Mouse (Mus musculus) left cerebral cortex, adult 18-20 months (tissue): ENCODE data around the gene Cnpy2. TPM values are rescaled to one million over a fixed set of nuclear protein-coding genes. Genes with fewer than 3 reads are reported as not detected.
"Not testable (repeated sequence)": the region's sequence is repeated elsewhere in the genome, so short reads cannot be mapped to it uniquely, and the experiment has no call there.

Experiments
- DNase-seq, 2 experiments: peaks; one replicate each; pipeline ENCODE4 v3.0.0; 2021 to 2022; ENCODE audit warnings: low spot score in 2 of 2, mixed read lengths in 1 of 2
- long read RNA-seq, 2 experiments: library from polyadenylated mRNA; stranded (forward); transcript quantifications; one replicate each; pipeline ENCODE4 v2.0.0; 2021
- total RNA-seq, 2 experiments: library from RNA; stranded (reverse); gene quantifications; 2 replicates each; pipeline ENCODE4 v1.2.3; 2021

Cnpy2 gene
- total RNA-seq: 10 to 100 TPM; 65.8 to 68.7 TPM
- long read RNA-seq, experiment 1, transcript Cnpy2-202 (6 exons, 1,383 nt): major isoform, 32 of 38 reads
- long read RNA-seq, experiment 1, partial matches to known transcripts: 5 of 38 reads
- long read RNA-seq, experiment 1, other reads (novel, unspliced or antisense): 1 of 38 reads
- long read RNA-seq, experiment 2, transcript Cnpy2-202 (6 exons, 1,383 nt): major isoform, 39 of 42 reads
- long read RNA-seq, experiment 2, partial matches to known transcripts: 1 of 42 reads
- long read RNA-seq, experiment 2, other reads (novel, unspliced or antisense): 1 of 42 reads

GRCm38 (mm10) chr10:128322141-128323108 is at the start of gene Cnpy2:
Cnpy2 (plus strand) TSS chr10:128322459.
- DNase-seq: peak; percentile 67 to 79

DNA sequence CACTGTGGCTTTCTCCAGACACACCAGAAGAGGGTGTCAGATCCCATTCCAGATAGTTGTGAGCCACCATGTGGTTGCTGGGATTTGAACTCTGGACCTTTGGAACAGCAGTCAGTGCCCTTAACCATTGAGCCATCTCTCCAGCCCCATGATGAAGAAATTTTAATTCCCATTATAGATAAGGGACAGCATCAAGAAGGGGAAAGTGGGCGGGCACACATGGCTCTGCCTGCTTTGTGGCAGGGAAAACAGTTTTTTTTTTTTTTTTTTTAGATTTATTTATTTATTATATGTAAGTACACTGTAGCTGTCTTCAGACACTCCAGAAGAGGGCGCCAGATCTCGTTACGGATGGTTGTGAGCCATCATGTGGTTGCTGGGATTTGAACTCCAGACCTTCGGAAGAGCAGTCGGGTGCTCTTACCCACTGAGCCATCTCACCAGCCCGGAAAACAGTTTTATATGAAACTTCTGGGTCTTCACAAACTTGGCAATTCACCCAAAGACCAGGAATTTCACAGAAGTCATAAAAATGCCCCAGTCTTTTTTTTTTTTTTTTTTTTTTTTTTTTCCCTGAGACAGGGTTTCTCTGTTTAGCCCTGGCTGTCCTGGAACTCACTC is 49.3 kb upstream of the Cnpy2 start:
- DNase-seq: not testable (repeated sequence)

DNA sequence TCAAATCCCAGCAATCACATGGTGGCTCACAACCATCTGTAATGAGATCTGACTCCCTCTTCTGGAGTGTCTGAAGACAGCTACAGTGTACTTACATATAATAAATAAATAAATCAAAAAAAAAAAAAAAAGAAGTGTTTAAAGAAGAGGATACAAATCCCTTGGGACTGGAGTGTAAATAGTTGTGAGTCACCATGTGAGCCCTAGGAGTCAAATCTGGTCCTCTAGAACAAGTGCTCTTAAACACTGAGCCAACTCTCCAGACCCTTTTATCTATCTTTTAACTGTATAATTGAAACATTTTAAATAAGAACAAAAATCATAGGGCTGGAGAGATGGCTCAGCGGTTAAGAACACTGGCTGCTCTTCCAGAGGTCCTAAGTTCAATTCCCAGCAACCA is 46.9 kb upstream of the Cnpy2 start:
- not testable (repeated sequence) for DNase-seq

DNA sequence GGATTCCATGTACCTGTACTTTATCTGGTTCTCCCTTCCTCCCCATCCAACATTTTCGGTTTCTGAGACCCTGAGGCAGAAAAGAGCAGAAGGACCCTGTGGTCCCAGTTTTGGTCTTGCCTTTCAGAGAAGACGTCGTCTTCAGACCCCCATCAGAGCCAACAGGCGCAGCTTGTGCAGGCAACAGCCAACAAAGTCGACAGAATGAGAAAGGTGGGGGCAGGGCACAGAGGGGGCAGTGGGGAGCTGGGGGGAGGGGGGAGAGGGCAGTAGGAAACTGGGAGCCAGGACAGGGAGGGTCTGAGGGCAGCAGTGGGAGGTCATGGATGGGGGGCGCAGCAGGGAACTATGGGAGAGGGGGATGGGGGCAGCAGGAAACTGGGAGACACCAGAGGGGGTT is 44.1 kb upstream of the Cnpy2 start:
- DNase-seq: no peak

GRCm38 (mm10) chr10:128280943-128281342 is 41.3 kb upstream of the Cnpy2 start:
- no peak for DNase-seq

GRCm38 (mm10) chr10:128281682-128282081 is 40.6 kb upstream of the Cnpy2 start:
- no peak for DNase-seq

DNA sequence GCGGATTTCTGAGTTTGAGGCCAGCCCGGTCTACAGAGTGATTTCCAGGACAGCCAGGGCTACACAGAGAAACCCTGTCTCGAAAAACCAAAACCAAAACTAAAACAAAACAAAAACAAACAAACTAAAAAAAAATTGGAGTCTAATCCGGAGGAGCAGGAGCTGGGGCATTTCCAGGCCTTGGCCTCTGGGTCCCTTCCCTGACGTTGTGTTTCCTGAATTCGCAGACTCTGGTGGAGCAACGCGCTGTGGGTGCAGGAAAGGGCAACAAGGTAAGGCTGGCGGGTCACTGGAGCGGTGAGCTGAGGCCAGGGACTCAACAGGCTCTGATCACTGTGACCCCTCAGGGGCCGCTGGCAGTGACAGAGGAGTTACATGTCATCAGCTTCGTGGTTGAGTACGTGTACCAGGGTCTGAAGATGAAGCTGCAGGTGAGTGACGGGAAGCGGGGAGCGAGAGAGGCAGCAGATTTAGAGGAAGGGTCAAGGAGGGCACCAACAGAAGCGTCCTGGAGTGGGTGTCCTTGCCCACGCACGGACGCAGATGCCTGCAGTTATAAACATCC is 39.3 kb upstream of the Cnpy2 start:
- no peak for DNase-seq

GRCm38 (mm10) chr10:128283604-128284579 is 38.4 kb upstream of the Cnpy2 start:
- peak; percentile 61 to 66 for DNase-seq

DNA sequence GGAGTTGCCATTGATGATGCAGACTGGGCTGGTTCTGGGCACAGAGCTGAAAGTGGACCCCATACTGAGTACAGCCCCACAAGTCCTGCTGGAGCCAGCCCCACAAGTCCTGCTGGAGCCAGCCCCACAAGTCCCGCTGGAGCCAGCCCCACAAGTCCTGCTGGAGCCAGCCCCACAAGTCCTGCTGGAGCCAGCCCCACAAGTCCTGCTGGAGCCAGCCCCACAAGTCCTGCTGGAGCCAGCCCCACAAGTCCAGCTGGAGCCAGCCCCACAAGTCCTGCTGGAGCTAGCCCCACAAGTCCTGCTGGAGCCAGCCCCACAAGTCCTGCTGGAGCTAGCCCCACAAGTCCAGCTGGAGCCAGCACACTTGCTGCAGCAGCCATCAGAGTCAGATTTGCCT is 31.7 kb upstream of the Cnpy2 start:
- not testable (repeated sequence) for DNase-seq

GRCm38 (mm10) chr10:128296370-128297090 is 25.7 kb upstream of the Cnpy2 start:
- DNase-seq: no peak

GRCm38 (mm10) chr10:128297221-128297620 is 25.0 kb upstream of the Cnpy2 start:
- DNase-seq: no peak

DNA sequence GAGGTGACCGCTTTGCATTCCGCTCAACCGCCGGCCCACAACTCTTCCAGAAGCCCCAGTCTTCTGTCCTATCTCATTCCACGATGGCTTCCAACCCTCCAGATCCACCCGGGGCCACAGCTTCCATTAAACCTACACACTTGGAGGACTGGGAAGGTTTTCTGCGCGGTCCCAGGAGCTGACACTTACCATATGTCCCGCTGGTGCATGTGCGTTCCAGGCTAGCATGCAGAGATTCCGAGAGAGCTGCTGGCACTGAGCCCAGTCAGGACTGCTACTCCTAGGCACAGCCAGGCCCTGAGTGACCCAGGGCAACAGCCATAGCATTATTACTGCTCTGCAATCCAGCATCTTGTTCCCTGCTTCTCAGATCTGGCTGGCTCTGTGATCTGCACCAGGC is 24.6 kb upstream of the Cnpy2 start:
- DNase-seq: no peak

DNA sequence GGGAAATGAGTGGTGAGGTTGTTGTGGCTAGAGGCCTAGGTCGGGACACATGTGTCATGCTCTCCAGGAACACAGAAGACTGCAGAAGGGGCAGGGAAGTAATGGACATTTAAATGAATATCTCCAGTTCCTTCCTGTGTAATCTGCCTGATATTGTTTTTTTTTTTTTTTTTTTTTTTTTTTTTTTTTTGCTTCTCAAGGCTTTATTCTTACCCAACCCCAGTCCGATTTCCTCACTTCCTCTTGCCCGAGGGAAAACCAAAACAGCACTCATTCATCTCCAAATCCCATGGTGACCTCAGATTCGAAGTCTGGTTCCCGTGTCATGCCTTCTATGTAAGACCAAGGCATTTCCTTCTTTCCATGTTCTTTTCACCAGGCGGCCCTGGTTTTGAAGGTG is 24.0 kb upstream of the Cnpy2 start:
- no peak for DNase-seq

DNA sequence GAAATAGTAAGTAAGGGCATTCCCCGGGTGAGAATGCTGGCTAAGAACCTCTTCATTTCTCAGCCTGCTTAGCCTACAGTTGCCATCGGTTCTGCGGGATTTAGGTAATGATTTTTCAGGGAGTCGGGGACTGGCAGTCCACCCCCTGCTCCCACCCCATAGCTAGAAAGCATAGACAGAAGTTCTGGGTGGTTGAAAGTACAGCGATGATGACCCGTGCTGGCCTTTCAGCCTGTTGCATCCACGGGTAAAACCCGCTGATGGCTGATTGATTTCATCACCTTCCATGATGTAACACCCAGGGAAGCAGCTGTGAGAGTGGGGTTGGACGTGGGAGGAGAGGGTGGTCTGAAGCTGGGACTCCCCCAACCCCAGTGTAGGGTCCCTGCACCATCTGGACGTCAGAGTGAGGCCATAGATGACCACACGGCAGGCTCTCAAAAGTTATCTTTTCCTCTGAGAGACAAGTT is 23.5 kb upstream of the Cnpy2 start, which contains the start of gene Il23a:
Il23a (minus strand) TSS at position 51 of the 470 bp plus-strand sequence.
- DNase-seq: no peak

DNA sequence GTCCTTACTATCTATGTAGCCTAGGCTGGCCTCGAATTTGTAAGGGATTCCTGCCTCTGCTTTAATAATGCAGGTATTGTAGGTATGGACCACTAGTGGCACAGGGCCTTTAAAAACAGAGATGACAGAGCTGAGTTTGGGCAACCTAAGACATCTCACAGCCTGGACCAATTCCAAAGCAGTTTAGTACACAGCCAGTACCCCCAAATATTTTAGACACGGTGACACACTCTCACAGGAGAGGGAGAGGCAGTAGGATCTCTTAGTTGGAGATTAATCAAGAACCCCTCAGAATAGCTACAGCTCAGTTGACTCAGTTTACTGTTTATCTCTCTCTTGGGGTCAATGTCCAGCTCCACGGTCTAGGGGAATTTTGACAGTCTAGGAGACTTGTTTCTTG is 19.9 kb upstream of the Cnpy2 start:
- DNase-seq: no peak

DNA sequence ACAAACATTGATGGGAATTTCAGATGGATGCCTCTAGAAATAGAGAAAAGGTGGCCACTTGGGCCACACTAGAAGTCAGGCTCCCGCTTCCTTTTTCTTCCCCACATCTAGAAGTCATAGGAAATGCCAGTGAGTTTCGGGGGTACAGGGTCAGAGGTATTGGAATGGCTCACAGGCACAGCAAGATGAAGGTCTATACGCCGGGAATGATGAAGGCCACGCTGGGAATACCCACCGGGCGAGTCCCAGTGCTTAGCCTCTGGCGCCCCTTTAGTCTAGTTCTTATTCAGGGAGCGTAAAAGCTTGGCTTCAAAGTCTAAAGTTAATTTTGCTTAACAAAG is 19.5 kb upstream of the Cnpy2 start:
- DNase-seq: no peak

- DNase-seq: peak; percentile 99 to 100
These were observed 18.9 kb upstream of the Cnpy2 start, which contains the start of gene Pan2 for GRCm38 (mm10) chr10:128303126-128304021. Pan2 (plus strand) TSS chr10:128303335.

- DNase-seq: no peak
These were observed 12.6 kb upstream of the Cnpy2 start for GRCm38 (mm10) chr10:128309654-128310053.
